Mouse (Mus musculus) MEL (cell line): ENCODE data around the gene Fars2. TPM values are rescaled to one million over a fixed set of nuclear protein-coding genes. Genes with fewer than 3 reads are reported as not detected.

Experiments
- DNase-seq: peaks from one replicate; pipeline ENCODE4 v3.0.0; 2011; ENCODE audit warnings: low read depth, low spot score
- H3K27ac ChIP-seq: 2 replicates; pipeline ENCODE4 v1.5.1; 2012; ENCODE audit warnings: low read depth, mild to moderate bottlenecking, control low read depth, low read length, moderate library complexity; ENCODE audit not compliant: control insufficient read depth
- H3K27me3 ChIP-seq, 2 experiments: fragments of 150-350 bp in 1 of 2; sonication (generic) in 1 of 2; 2 replicates each; pipeline ENCODE4 v1.6.1; 2012; ENCODE audit warnings: low read length in 2 of 2, mild to moderate bottlenecking in 2 of 2, improper control_type of control experiment in 1 of 2, moderate library complexity in 1 of 2; ENCODE audit not compliant: insufficient read depth in 2 of 2, control insufficient read depth in 1 of 2
- H3K36me3 ChIP-seq, 2 experiments: 2 replicates each; pipeline ENCODE4 v1.6.1; 2012 to 2014; ENCODE audit warnings: low read length in 2 of 2, improper control_type of control experiment in 1 of 2, inconsistent platforms in 1 of 2, mild to moderate bottlenecking in 1 of 2; ENCODE audit not compliant: insufficient read depth in 2 of 2, control insufficient read depth in 1 of 2
- H3K4me1 ChIP-seq, 2 experiments: fragments of 150-350 bp in 1 of 2; sonication (generic) in 1 of 2; 2 replicates each; pipeline ENCODE4 v1.6.1; 2012; ENCODE audit warnings: low read length in 2 of 2, improper control_type of control experiment in 1 of 2, mild to moderate bottlenecking in 1 of 2; ENCODE audit not compliant: insufficient read depth in 2 of 2, control insufficient read depth in 1 of 2
- H3K4me3 ChIP-seq, 2 experiments: fragments of 150-350 bp in 1 of 2; sonication (generic) in 1 of 2; 2 replicates each; pipeline ENCODE4 v1.5.1; 2012; ENCODE audit warnings: low read depth in 2 of 2, low read length in 2 of 2, mild to moderate bottlenecking in 2 of 2, moderate library complexity in 2 of 2, control low read depth in 1 of 2, improper control_type of control experiment in 1 of 2; ENCODE audit not compliant: control insufficient read depth in 1 of 2, insufficient read depth in 1 of 2
- H3K79me2 ChIP-seq: 2 replicates; pipeline ENCODE4 v1.6.1; 2012; ENCODE audit warnings: mild to moderate bottlenecking, low read length, moderate library complexity; ENCODE audit not compliant: control insufficient read depth, poor library complexity, insufficient read depth
- H3K9ac ChIP-seq: 2 replicates; pipeline ENCODE4 v1.6.1; 2012; ENCODE audit warnings: low read depth, mild to moderate bottlenecking, control low read depth, low read length, moderate library complexity; ENCODE audit not compliant: control insufficient read depth, poor library complexity, severe bottlenecking
- H3K9me3 ChIP-seq: fragments of 150-350 bp; sonication (generic); replicated peaks from 2 replicates; pipeline ENCODE4 v1.6.1; 2012; ENCODE audit warnings: mild to moderate bottlenecking, low read length, improper control_type of control experiment, moderate library complexity; ENCODE audit not compliant: insufficient read depth
- CHD2 ChIP-seq: IDR thresholded peaks from 2 replicates; pipeline ENCODE4 v1.6.1; 2011; ENCODE audit warnings: low read length, improper control_type of control experiment
- E2F4 ChIP-seq: IDR thresholded peaks from 2 replicates; pipeline ENCODE4 v1.6.1; 2011; ENCODE audit warnings: low read depth, low read length, improper control_type of control experiment, borderline replicate concordance
- EP300 ChIP-seq, 2 experiments: IDR thresholded peaks; 2 replicates each; pipeline ENCODE4 v1.6.1; 2011; ENCODE audit warnings: improper control_type of control experiment in 2 of 2, low read length in 2 of 2, low read depth in 1 of 2, mild to moderate bottlenecking in 1 of 2
- ETS1 ChIP-seq: IDR thresholded peaks from 2 replicates; pipeline ENCODE4 v1.6.1; 2012; ENCODE audit warnings: low read depth, mild to moderate bottlenecking, inconsistent platforms, low read length, improper control_type of control experiment, moderate library complexity
- GABPA ChIP-seq: IDR thresholded peaks from 2 replicates; pipeline ENCODE4 v1.6.1; 2012; ENCODE audit warnings: low read depth, mild to moderate bottlenecking, inconsistent platforms, low read length, improper control_type of control experiment, moderate library complexity
- HCFC1 ChIP-seq: IDR thresholded peaks from 2 replicates; pipeline ENCODE4 v1.6.1; 2012; ENCODE audit warnings: low read depth, mild to moderate bottlenecking, inconsistent platforms, low read length, improper control_type of control experiment, moderate library complexity
- JUND ChIP-seq: IDR thresholded peaks from 2 replicates; pipeline ENCODE4 v1.6.1; 2011; ENCODE audit warnings: low read depth, mild to moderate bottlenecking, improper control_type of control experiment, low read length
- KAT2A ChIP-seq: conservative IDR thresholded peaks from 2 replicates; pipeline ENCODE4 v1.6.1; 2012; ENCODE audit warnings: low read depth, low read length, improper control_type of control experiment, inconsistent platforms
- MAFK ChIP-seq: IDR thresholded peaks from 2 replicates; pipeline ENCODE4 v1.6.1; 2011; ENCODE audit warnings: low read depth, mild to moderate bottlenecking, low read length, improper control_type of control experiment, borderline replicate concordance
- MAZ ChIP-seq: IDR thresholded peaks from 2 replicates; pipeline ENCODE4 v1.6.1; 2012; ENCODE audit warnings: low read depth, mild to moderate bottlenecking, inconsistent platforms, low read length, improper control_type of control experiment
- MEF2A ChIP-seq: IDR thresholded peaks from 2 replicates; pipeline ENCODE4 v1.6.1; 2014; ENCODE audit warnings: low read depth, mild to moderate bottlenecking, inconsistent platforms, low read length, improper control_type of control experiment; ENCODE audit not compliant: poor library complexity, insufficient replicate concordance, severe bottlenecking; ENCODE audit errors: extremely low read depth
- MXI1 ChIP-seq: IDR thresholded peaks from 2 replicates; pipeline ENCODE4 v1.6.1; 2011; ENCODE audit warnings: mild to moderate bottlenecking, low read depth, low read length, improper control_type of control experiment
- MYB ChIP-seq: IDR thresholded peaks from 2 replicates; pipeline ENCODE4 v1.6.1; 2011; ENCODE audit warnings: mild to moderate bottlenecking, low read depth, low read length, improper control_type of control experiment
- NELFE ChIP-seq: IDR thresholded peaks from 2 replicates; pipeline ENCODE4 v1.6.1; 2011; ENCODE audit warnings: low read depth, low read length, improper control_type of control experiment
- POLR2AphosphoS5 ChIP-seq: IDR thresholded peaks from 2 replicates; pipeline ENCODE4 v1.6.1; 2012; ENCODE audit warnings: low read depth, borderline replicate concordance, mild to moderate bottlenecking, inconsistent platforms, low read length, moderate library complexity, mixed read lengths
- RCOR1 ChIP-seq: IDR thresholded peaks from 2 replicates; pipeline ENCODE4 v1.6.1; 2012; ENCODE audit warnings: low read depth, mild to moderate bottlenecking, inconsistent platforms, low read length, improper control_type of control experiment
- SIN3A ChIP-seq: IDR thresholded peaks from 2 replicates; pipeline ENCODE4 v1.6.1; 2012; ENCODE audit warnings: low read length, improper control_type of control experiment, inconsistent platforms
- TBP ChIP-seq: IDR thresholded peaks from 2 replicates; pipeline ENCODE4 v1.8.0; 2011; ENCODE audit warnings: low read depth, low read length, improper control_type of control experiment
- TCF12 ChIP-seq: IDR thresholded peaks from 2 replicates; pipeline ENCODE4 v1.6.1; 2014; ENCODE audit warnings: low read depth, mild to moderate bottlenecking, inconsistent platforms, low read length, improper control_type of control experiment, moderate library complexity
- UBTF ChIP-seq: IDR thresholded peaks from 2 replicates; pipeline ENCODE4 v1.6.1; 2012; ENCODE audit warnings: low read depth, mild to moderate bottlenecking, inconsistent platforms, low read length, improper control_type of control experiment, moderate library complexity, borderline replicate concordance; ENCODE audit not compliant: insufficient read depth
- USF1 ChIP-seq: IDR thresholded peaks from 2 replicates; pipeline ENCODE4 v1.6.1; 2014; ENCODE audit warnings: low read depth, mild to moderate bottlenecking, inconsistent platforms, low read length, improper control_type of control experiment, moderate library complexity
- ZC3H11A ChIP-seq: IDR thresholded peaks from 2 replicates; pipeline ENCODE4 v1.6.1; 2012; ENCODE audit warnings: low read depth, mild to moderate bottlenecking, inconsistent platforms, low read length, improper control_type of control experiment
- ZKSCAN1 ChIP-seq: IDR thresholded peaks from 2 replicates; pipeline ENCODE4 v1.6.1; 2012; ENCODE audit warnings: low read depth, mild to moderate bottlenecking, inconsistent platforms, low read length, improper control_type of control experiment, moderate library complexity
- polyA plus RNA-seq, 2 experiments: library from polyadenylated mRNA; stranded (reverse) in 1 of 2; unstranded in 1 of 2; fragments of >175 nt in 1 of 2; fragments of >200 nt in 1 of 2; gene quantifications; 2 replicates each; pipeline versions ENCODE4 v1.2.1 to v1.2.4; 2012; ENCODE audit warnings: low replicate concordance in 2 of 2, low read depth in 1 of 2; ENCODE audit not compliant: insufficient read length in 2 of 2, insufficient read depth in 1 of 2, missing spikeins in 1 of 2
- total RNA-seq: library from RNA; depleted of rRNA; stranded (reverse); fragments of 300-350 nt; gene quantifications from 2 replicates; pipeline ENCODE4 v1.2.3, GENCODE M21; 2012

Gene Fars2
- total and polyA plus RNA-seq, 3 experiments = 32.6 to 39.2 TPM; not detected in 1

DNA sequence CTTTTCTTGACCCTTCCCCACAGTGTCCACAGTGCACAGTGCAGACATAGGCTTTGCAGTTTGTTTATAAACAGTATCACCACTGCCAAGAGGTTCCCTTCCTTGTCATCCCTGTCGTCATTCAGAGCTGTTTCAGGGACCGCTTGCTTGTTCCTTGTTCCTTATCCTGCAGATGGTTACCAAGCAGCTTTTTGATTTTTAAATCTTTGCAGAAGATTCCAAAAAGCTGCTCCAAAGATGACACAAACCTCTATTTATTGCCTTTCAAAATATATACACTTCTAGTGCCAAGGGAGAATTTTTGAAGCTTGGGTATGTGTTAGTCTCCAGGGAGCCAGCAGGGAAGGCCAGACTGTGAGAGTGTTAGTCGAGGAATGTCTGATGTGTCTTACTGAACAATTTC lies 148.1 kb downstream of the Fars2 start:
- Histone ChIP-seq H3K27me3 (no peaks in the 10 kb centered on the region), H3K36me3 (no peaks in the 10 kb centered on the region), H3K79me2 (no peaks in the 10 kb centered on the region), H3K9me3 (no peaks in the 10 kb centered on the region), H3K4me1 (no peaks in the 10 kb centered on the region), H3K9ac (no peak overlapping the region), H3K27ac (no peak overlapping the region), H3K4me3 (no peak overlapping the region)
- DNase-seq = no peak
- TF ChIP-seq MXI1 = no peak
- no peak for TF ChIP-seq NELFE
- no peak for TF ChIP-seq EP300 (IDR thresholded peaks at IDR 0.05; ENCODE audit: low read depth in 1 of 2, low read length in 2 of 2)
- TF ChIP-seq MEF2A = no peak
- TF ChIP-seq HCFC1 = no peak
- no peak for TF ChIP-seq TCF12
- no peak for TF ChIP-seq E2F4
- no peak for TF ChIP-seq KAT2A
- TF ChIP-seq ZC3H11A = no peak
- TF ChIP-seq JUND = no peak
- TF ChIP-seq MYB = no peak
- TF ChIP-seq UBTF = no peak
- TF ChIP-seq MAFK = no peak
- no peak for TF ChIP-seq SIN3A
- TF ChIP-seq USF1 = no peak
- TF ChIP-seq CHD2 = no peak
- TF ChIP-seq TBP = no peak
- TF ChIP-seq ETS1 = no peak

DNA sequence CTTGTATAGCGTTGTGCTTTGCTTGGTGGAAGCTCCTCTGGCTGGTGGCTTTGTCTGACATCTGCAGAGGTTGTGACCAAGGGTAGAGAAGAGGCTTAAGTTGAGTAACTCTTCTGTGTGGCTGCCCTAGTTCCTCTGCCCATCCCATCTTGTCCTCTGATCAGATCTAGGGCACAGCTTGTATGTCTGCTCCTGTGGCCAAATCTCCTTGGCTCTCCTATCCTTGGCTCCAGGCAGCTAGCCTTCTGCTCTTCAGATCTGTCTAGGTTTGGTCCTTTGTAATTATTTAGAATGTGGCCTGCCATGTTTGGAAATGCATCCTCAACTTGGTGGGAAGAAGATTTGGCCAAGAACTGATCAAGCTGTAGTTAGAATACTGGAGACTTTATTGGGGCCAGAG lies 150.2 kb downstream of the Fars2 start:
- H3K79me2 ChIP-seq = no peaks in the 10 kb centered on the region
- H3K4me1 ChIP-seq = no peaks in the 10 kb centered on the region
- H3K9ac ChIP-seq = no peak overlapping the region
- H3K9me3 ChIP-seq = no peaks in the 10 kb centered on the region
- no peak overlapping the region for H3K27ac ChIP-seq
- no peak overlapping the region for H3K4me3 ChIP-seq
- TF ChIP-seq JUND (no peak), POLR2AphosphoS5 (no peak), ZKSCAN1 (no peak), USF1 (no peak), ETS1 (no peak), RCOR1 (no peak), MAZ (no peak), MXI1 (no peak), GABPA (no peak)
- TF ChIP-seq, all 39 proteins: peak for 0
- DNase-seq = no peak
- Histone ChIP-seq H3K27me3 (no peaks in the 10 kb centered on the region), H3K36me3 (no peaks in the 10 kb centered on the region)
